Mouse (Mus musculus) gastrocnemius, postnatal 14 days (tissue): ENCODE measurements at regions not wholly inside any gene's neighbourhood (a gene's known extent, or its start where the extent isn't known, plus 50 kb on each side); places are given as distances from the start of the nearest gene placed in this dataset.

Experiments used
- DNase-seq: peaks from one replicate; pipeline ENCODE4 v3.0.0; 2021; ENCODE audit warnings: mixed read lengths
- intact Hi-C: fragments of 180-260 bp; cut with DNase I; formaldehyde crosslinking; loops from one replicate; pipeline ENCODE4 v1.15.1; 2025; ENCODE audit warnings: low total_unique reads

GRCm38 (mm10) chr12:30647511-30647910 lies 63.3 kb downstream of the Tmem18 start:
- DNase-seq, result no peak
- intact Hi-C loops, result no loop called here

- intact Hi-C loops, result no loop called here
Observed at GRCm38 (mm10) chr12:30651506-30651905, 67.3 kb downstream of the Tmem18 start.

GRCm38 (mm10) chr12:30654347-30655075 lies 70.3 kb downstream of the Tmem18 start:
- no peak for DNase-seq
- intact Hi-C loops, result no loop called here

More at GRCm38 (mm10) chr12:30651506-30651905, 67.3 kb downstream of the Tmem18 start:
- DNase-seq, result no peak

GRCm38 (mm10) chr12:30655076-30655421 lies 70.8 kb downstream of the Tmem18 start:
- intact Hi-C loops, result no loop called here
- no peak for DNase-seq

- no peak for DNase-seq
- intact Hi-C loops, result no loop called here
Observed at GRCm38 (mm10) chr12:30678826-30679225, 94.6 kb downstream of the Tmem18 start.

GRCm38 (mm10) chr12:30690038-30690437 lies 105.8 kb downstream of the Tmem18 start:
- intact Hi-C loops, result no loop called here

GRCm38 (mm10) chr12:30693540-30693939 lies 109.3 kb downstream of the Tmem18 start:
- intact Hi-C loops, result no loop called here
- DNase-seq, result no peak

More at GRCm38 (mm10) chr12:30690038-30690437, 105.8 kb downstream of the Tmem18 start:
- no peak for DNase-seq

GRCm38 (mm10) chr12:30698256-30698655 lies 114.0 kb downstream of the Tmem18 start:
- no peak for DNase-seq
- intact Hi-C loops, result no loop called here

GRCm38 (mm10) chr12:30703691-30704090 lies 119.5 kb downstream of the Tmem18 start:
- DNase-seq, result no peak
- intact Hi-C loops, result no loop called here

- intact Hi-C loops, result no loop called here
- DNase-seq, result no peak
Observed at GRCm38 (mm10) chr12:30707271-30707670, 123.0 kb downstream of the Tmem18 start.

GRCm38 (mm10) chr12:30708635-30709181 lies 124.5 kb downstream of the Tmem18 start:
- intact Hi-C loops, result no loop called here
- no peak for DNase-seq

- no peak for DNase-seq
- intact Hi-C loops, result no loop called here
Observed at GRCm38 (mm10) chr12:30710554-30710953, 126.3 kb downstream of the Tmem18 start.

GRCm38 (mm10) chr12:30726747-30727146 lies 142.5 kb downstream of the Tmem18 start:
- peak; percentile 9 for DNase-seq
- intact Hi-C loops, result no loop called here

GRCm38 (mm10) chr12:30729437-30729836 lies 145.2 kb downstream of the Tmem18 start:
- no peak for DNase-seq
- intact Hi-C loops, result no loop called here

GRCm38 (mm10) chr12:30767621-30768020 lies 116.5 kb upstream of the Alkal2 start:
- DNase-seq, result no peak
- intact Hi-C loops, result no loop called here

GRCm38 (mm10) chr12:30793371-30793770 lies 90.8 kb upstream of the Alkal2 start:
- DNase-seq, result no peak
- intact Hi-C loops, result no loop called here

GRCm38 (mm10) chr12:30816096-30816495 lies 68.0 kb upstream of the Alkal2 start:
- DNase-seq, result no peak
- intact Hi-C loops, result no loop called here

- DNase-seq, result no peak
- intact Hi-C loops, result no loop called here
Observed at GRCm38 (mm10) chr12:30831383-30831782, 52.7 kb upstream of the Alkal2 start.
